Mouse (Mus musculus): ENCODE results near the gene Sox4.

DNA sequence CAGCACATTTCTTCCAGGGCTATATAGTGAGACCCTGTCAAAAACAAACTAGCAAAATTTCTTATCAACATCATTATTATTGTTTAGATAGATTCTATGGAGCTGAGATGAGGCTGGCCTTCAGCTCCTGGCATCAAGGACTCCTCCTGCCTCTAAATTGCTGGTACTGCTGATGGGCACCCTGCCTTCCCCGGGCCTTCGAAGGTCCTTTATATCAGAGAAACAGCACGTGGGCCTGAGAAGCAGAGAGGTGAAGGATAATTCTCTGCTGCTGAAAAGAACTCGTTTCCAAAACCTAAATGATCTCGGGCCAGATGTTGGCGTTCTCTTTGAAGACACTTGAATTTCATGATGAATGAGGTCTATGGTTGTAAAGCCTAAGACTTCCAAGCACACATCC, 39.9 kb downstream of the Sox4 start:
- TF ChIP-seq POLR2A (IDR thresholded peaks at IDR 0.05; ENCODE audit: borderline replicate concordance, extremely low read depth, insufficient read depth, insufficient read length, poor library complexity, severe bottlenecking) (no peak), CTCF (IDR thresholded peaks at IDR 0.05; ENCODE audit: borderline replicate concordance, extremely low read depth, insufficient read depth, insufficient read length) (no peak)

All from brain, embryonic 14.5 days (tissue).